Mouse (Mus musculus) thymus, adult 2 months (tissue): ENCODE measurements around the gene Ccdc106. TPM values are rescaled to one million over a fixed set of nuclear protein-coding genes. Genes with fewer than 3 reads are reported as not detected.
"Not testable (repeated sequence)": the region's sequence is repeated elsewhere in the genome, so short reads cannot be mapped to it uniquely, and the experiment has no call there.

ENCODE experiments used
- DNase-seq: peaks from one replicate; pipeline ENCODE4 v3.0.0; 2021
- H3K27ac ChIP-seq: fragments of 200-500 bp; 2 replicates; pipeline ENCODE4 v1.5.1; 2012; ENCODE audit warnings: low read length, control low read depth; ENCODE audit not compliant: control insufficient read depth, insufficient read depth
- H3K27me3 ChIP-seq: fragments of 200-500 bp; 2 replicates; pipeline ENCODE4 v1.6.1; 2012; ENCODE audit warnings: mild to moderate bottlenecking, low read length, moderate library complexity, mixed read lengths; ENCODE audit not compliant: control insufficient read depth, insufficient read depth
- H3K36me3 ChIP-seq: fragments of 200-500 bp; 2 replicates; pipeline ENCODE4 v1.6.1; 2012; ENCODE audit warnings: mild to moderate bottlenecking, low read length, moderate library complexity; ENCODE audit not compliant: control insufficient read depth, insufficient read depth
- H3K4me1 ChIP-seq: fragments of 200-500 bp; replicated peaks from 2 replicates; pipeline ENCODE4 v1.6.1; 2012; ENCODE audit warnings: low read length; ENCODE audit not compliant: control insufficient read depth, insufficient read depth
- H3K4me3 ChIP-seq: fragments of 200-500 bp; 2 replicates; pipeline ENCODE4 v1.5.1; 2012; ENCODE audit warnings: mild to moderate bottlenecking, low read length, control low read depth, moderate library complexity; ENCODE audit not compliant: control insufficient read depth, insufficient read depth
- CTCF ChIP-seq: fragments of 200-500 bp; IDR thresholded peaks from 2 replicates; pipeline ENCODE4 v1.5.1; 2012; ENCODE audit warnings: mild to moderate bottlenecking, control low read depth, low read length, moderate library complexity, borderline replicate concordance; ENCODE audit not compliant: control insufficient read depth, poor library complexity, insufficient read depth; ENCODE audit errors: extremely low read depth
- POLR2A ChIP-seq: fragments of 200-500 bp; IDR thresholded peaks from 2 replicates; pipeline ENCODE4 v1.6.1; 2012; ENCODE audit warnings: mild to moderate bottlenecking, low read length, control low read depth, moderate library complexity; ENCODE audit not compliant: control insufficient read depth, poor library complexity, insufficient read depth; ENCODE audit errors: extremely low read depth
- WGBS: fragments of 180-500 bp; shearing (Covaris S2); methylation state at CpG from one replicate; pipeline ENCODE4 v1.1.7; 2018; 5-methylcytosine and 5-hydroxymethylcytosine counted together
- polyA plus RNA-seq: library from polyadenylated mRNA; depleted of rRNA; stranded (reverse); fragments of >200 nt; gene quantifications from 2 replicates; pipeline ENCODE4 v1.2.3, GENCODE M21; 2012

Ccdc106 gene
- polyA plus RNA-seq, 1 experiment, result 0.97 TPM

GRCm38 (mm10) chr7:5061774-5062359, 41.5 kb downstream of the Ccdc106 start, which contains the start of gene U2af2:
Gene U2af2 (plus strand): TSS chr7:5062143.
- peak; percentile 95 for DNase-seq
- Histone ChIP-seq H3K36me3 (peaks cover 8% of the 10 kb centered on the region), H3K27me3 (peaks cover 4% of the 10 kb centered on the region; the same call in 1 of the 2 replicates), H3K4me1 (peaks cover 15% of the 10 kb centered on the region), H3K27ac (peak within 1 kb of the TSS; percentile 97), H3K4me3 (peak within 1 kb of the TSS; percentile 85)
- TF ChIP-seq POLR2A (peak; percentile 84), CTCF (no peak)
- under 1% methylated on average over 65 of the region's 65 CpGs for whole genome bisulfite sequencing

GRCm38 (mm10) chr7:5062360-5063001, 42.1 kb downstream of the Ccdc106 start:
- 0% methylated on average over 51 of the region's 51 CpGs for WGBS
- H3K4me1 ChIP-seq, result peaks cover 13% of the 10 kb centered on the region
- no peak for DNase-seq

GRCm38 (mm10) chr7:5064886-5065285, 44.5 kb downstream of the Ccdc106 start:
- Histone ChIP-seq H3K36me3 (peaks cover 35% of the 10 kb centered on the region), H3K27ac (no peak overlapping the region), H3K4me1 (peaks cover 8% of the 10 kb centered on the region), H3K4me3 (no peak overlapping the region), H3K27me3 (no peaks in the 10 kb centered on the region)
- no peak for DNase-seq
- WGBS, result 94% methylated on average over 6 of the region's 6 CpGs
- TF ChIP-seq POLR2A (no peak), CTCF (no peak)

More at GRCm38 (mm10) chr7:5062360-5063001, 42.1 kb downstream of the Ccdc106 start:
- Histone ChIP-seq H3K27ac (peak overlapping the region; percentile 76), H3K27me3 (no peaks in the 10 kb centered on the region), H3K4me3 (peak overlapping the region; percentile 59), H3K36me3 (peaks cover 11% of the 10 kb centered on the region)
- TF ChIP-seq CTCF (no peak), POLR2A (no peak; the same call in 1 of the 2 replicates)

- Histone ChIP-seq H3K27ac (no peak overlapping the region), H3K4me3 (no peak overlapping the region), H3K36me3 (peaks cover 95% of the 10 kb centered on the region), H3K27me3 (no peaks in the 10 kb centered on the region), H3K4me1 (no peaks in the 10 kb centered on the region)
- DNase-seq, result no peak
- WGBS, result 86% methylated on average over 1 of the region's 1 CpGs
- TF ChIP-seq CTCF (no peak), POLR2A (no peak)
Measured at GRCm38 (mm10) chr7:5073586-5073985, 53.2 kb downstream of the Ccdc106 start.

GRCm38 (mm10) chr7:5074984-5075383, 54.6 kb downstream of the Ccdc106 start:
- H3K4me3 ChIP-seq, result no peak overlapping the region
- H3K27me3 ChIP-seq, result no peaks in the 10 kb centered on the region
- 95% methylated on average over 5 of the region's 5 CpGs for WGBS
- DNase-seq, result no peak
- no peaks in the 10 kb centered on the region for H3K4me1 ChIP-seq
- H3K36me3 ChIP-seq, result peaks cover 87% of the 10 kb centered on the region
- TF ChIP-seq POLR2A (no peak), CTCF (no peak)
- H3K27ac ChIP-seq, result no peak overlapping the region

GRCm38 (mm10) chr7:5076931-5077330, 56.6 kb downstream of the Ccdc106 start:
- 93% methylated on average over 2 of the region's 2 CpGs for WGBS
- TF ChIP-seq CTCF, result no peak
- Histone ChIP-seq H3K4me1 (peaks cover 7% of the 10 kb centered on the region), H3K36me3 (peaks cover 67% of the 10 kb centered on the region), H3K27ac (no peak overlapping the region), H3K27me3 (no peaks in the 10 kb centered on the region), H3K4me3 (no peak overlapping the region)
- DNase-seq, result no peak

GRCm38 (mm10) chr7:5079365-5080009, 59.1 kb downstream of the Ccdc106 start:
- not testable (repeated sequence) for H3K27me3 ChIP-seq, DNase-seq, H3K4me1 ChIP-seq, H3K27ac ChIP-seq
- WGBS, result 58% methylated on average over 9 of the region's 13 CpGs
- H3K36me3 ChIP-seq, result peaks cover 46% of the 10 kb centered on the region
- H3K4me3 ChIP-seq, result peak overlapping the region; percentile 20; the same call in 1 of the 2 replicates
